Mouse (Mus musculus) CD4-positive, CD25-positive, alpha-beta regulatory T cell (primary cell): ENCODE results near the gene Bace1. TPM values are rescaled to one million over a fixed set of nuclear protein-coding genes. Genes with fewer than 3 reads are reported as not detected.

Source experiments
- polyA plus RNA-seq: library from polyadenylated mRNA; unstranded; fragments of 100-300 nt; shearing (Covaris generic); gene quantifications from one replicate; pipeline ENCODE4 v1.2.1, GENCODE M21; 2017

Gene Bace1
- 4.3 TPM for polyA plus RNA-seq

GRCm38 (mm10) chr9:45838434-45839138 is at the start of gene Bace1:
Bace1 (plus strand) TSS chr9:45838580.

GRCm38 (mm10) chr9:45828291-45828963 is 10.0 kb upstream of the Bace1 start, which contains the start of gene Cep164:
Cep164 (minus strand) TSS chr9:45828691.

GRCm38 (mm10) chr9:45906355-45907077 is 68.1 kb downstream of the Bace1 start, which contains the start of the genes Pcsk7 and Rnf214:
Pcsk7 (plus strand) TSS chr9:45906497.
Rnf214 (minus strand) TSS chr9:45906911.

Other genes with a start within 250 kb of the Bace1 start
- 17.6 TPM for gene Cep164, start 9.9 kb upstream of the Bace1 start, polyA plus RNA-seq
- gene Pcsk7, start 67.9 kb downstream of the Bace1 start, polyA plus RNA-seq, result 50.1 TPM
- gene Rnf214, start 68.3 kb downstream of the Bace1 start, polyA plus RNA-seq, result 46.3 TPM
- gene Tagln, start 97.5 kb downstream of the Bace1 start, polyA plus RNA-seq, result 2.4 TPM
- 250 TPM for gene Sidt2, start 116.7 kb downstream of the Bace1 start, polyA plus RNA-seq
- 85.0 TPM for gene Pafah1b2, start 174.1 kb downstream of the Bace1 start, polyA plus RNA-seq
- 28.5 TPM for gene Sik3, start 174.2 kb downstream of the Bace1 start, polyA plus RNA-seq